Mouse (Mus musculus) kidney, embryonic 16.5 days (tissue): Measurements from ENCODE around the gene T. TPM values are rescaled to one million over a fixed set of nuclear protein-coding genes. Genes with fewer than 3 reads are reported as not detected.
A peak's percentile ranks its signal among the peaks of the same experiment; 100 is the strongest.

Source experiments
- ATAC-seq: fragments of 200-750 bp; cut with Nextera tagmentation; 2 replicates; pipeline ENCODE4 v1.8.0; 2017; ENCODE audit warnings: moderate TSS enrichment; ENCODE audit not compliant: low FRiP score, low TSS enrichment
- H3K27ac ChIP-seq: fragments of 300-500 bp; sonication (generic); 2 replicates; pipeline ENCODE4 v1.5.1; 2014; ENCODE audit warnings: low read length
- H3K27me3 ChIP-seq: fragments of 300-500 bp; sonication (generic); 2 replicates; pipeline ENCODE4 v1.6.1; 2014; ENCODE audit warnings: low read length, control low read depth, mixed read lengths; ENCODE audit not compliant: insufficient read depth
- H3K36me3 ChIP-seq: fragments of 300-500 bp; sonication (generic); 2 replicates; pipeline ENCODE4 v1.6.1; 2014; ENCODE audit warnings: low read length, control low read depth, mixed read lengths; ENCODE audit not compliant: insufficient read depth
- H3K4me1 ChIP-seq: fragments of 300-500 bp; sonication (generic); 2 replicates; pipeline ENCODE4 v1.6.1; 2014; ENCODE audit warnings: low read length, control low read depth, mixed read lengths; ENCODE audit not compliant: insufficient read depth
- H3K4me2 ChIP-seq: fragments of 300-500 bp; sonication (generic); replicated peaks from 2 replicates; pipeline ENCODE4 v1.6.1; 2014; ENCODE audit warnings: low read depth, low read length
- H3K4me3 ChIP-seq: fragments of 300-500 bp; sonication (generic); 2 replicates; pipeline ENCODE4 v1.5.1; 2014; ENCODE audit warnings: mild to moderate bottlenecking, low read length
- H3K9ac ChIP-seq: fragments of 300-500 bp; sonication (generic); replicated peaks from 2 replicates; pipeline ENCODE4 v1.6.1; 2014; ENCODE audit warnings: low read length
- H3K9me3 ChIP-seq: fragments of 300-500 bp; sonication (generic); 2 replicates; pipeline ENCODE4 v1.6.1; 2016; ENCODE audit warnings: low read length, control low read depth
- WGBS: fragments of 180-500 bp; shearing (Covaris S2); extraction: QIAGEN DNeasy Blood & Tissue Kit; methylation state at CpG from one replicate; pipeline ENCODE4 v1.1.7; 2014; 5-methylcytosine and 5-hydroxymethylcytosine counted together
- polyA plus RNA-seq: library from polyadenylated mRNA; unstranded; fragments of >200 nt; fragmentation: Nextera tagmentation; extraction: Ambion mirVana; gene quantifications from 2 replicates; pipeline ENCODE4 v1.2.1, GENCODE M21; 2015

The T gene
- polyA plus RNA-seq, 1 experiment from 2014 or later: 0.10 TPM

DNA sequence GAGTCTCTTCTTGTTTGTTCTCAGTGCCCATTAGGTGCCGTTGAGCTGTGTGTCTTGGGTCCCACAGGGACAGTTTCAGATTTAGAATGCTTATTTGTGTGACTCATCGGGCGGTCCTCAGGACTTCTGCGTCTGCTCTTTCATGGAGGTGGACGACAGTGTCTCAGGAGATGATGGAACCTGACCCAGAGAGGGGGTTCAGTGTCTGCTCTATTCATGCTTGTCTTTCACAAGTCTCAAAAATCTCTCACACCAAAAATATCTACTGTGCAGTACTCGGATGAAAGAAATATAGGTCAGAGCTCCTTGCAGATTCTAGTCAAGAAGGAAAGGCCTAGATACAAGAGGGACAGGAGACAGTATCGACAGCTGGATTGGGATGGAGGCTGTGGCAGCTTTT lies 48.7 kb downstream of the T start:
- no peaks in the 10 kb centered on the region for H3K36me3 ChIP-seq
- no peak overlapping the region for H3K27ac ChIP-seq
- H3K27me3 ChIP-seq: no peaks in the 10 kb centered on the region
- no peak for ATAC-seq
- no peak overlapping the region for H3K9ac ChIP-seq
- H3K4me1 ChIP-seq: 0 out of 2 replicates have a peak, but pooled peaks cover 8% of the 10 kb centered on the region
- H3K4me3 ChIP-seq: no peak overlapping the region
- WGBS: 73% methylated on average over 7 of the region's 7 CpGs
- H3K4me2 ChIP-seq: no peak overlapping the region
- peaks cover 4% of the 10 kb centered on the region; the same call in 1 of the 2 replicates for H3K9me3 ChIP-seq

DNA sequence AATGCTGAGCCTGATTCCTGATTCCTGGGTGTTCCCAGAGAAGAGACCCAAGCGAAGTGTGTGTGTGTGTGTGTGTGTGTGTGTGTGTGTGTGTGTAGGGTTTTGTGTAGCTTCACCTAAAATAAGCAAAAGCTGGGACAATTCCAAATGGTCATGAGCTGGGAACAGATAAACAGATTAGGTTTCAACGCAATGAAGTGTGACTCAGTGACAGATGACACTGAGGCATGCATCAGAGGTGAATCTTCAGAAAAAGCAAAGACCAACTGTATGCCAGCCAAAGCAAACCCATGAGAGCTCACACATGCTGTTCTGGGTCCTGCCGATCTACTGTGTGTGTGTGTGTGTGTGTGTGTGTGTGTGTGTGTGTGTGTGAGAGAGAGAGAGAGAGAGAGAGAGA lies 50.0 kb downstream of the T start:
- no peak for ATAC-seq
- Histone ChIP-seq H3K4me2 (no peak overlapping the region), H3K27ac (no peak overlapping the region), H3K4me3 (no peak overlapping the region), H3K9ac (no peak overlapping the region), H3K36me3 (no peaks in the 10 kb centered on the region), H3K4me1 (0 out of 2 replicates have a peak, but pooled peaks cover 8% of the 10 kb centered on the region), H3K27me3 (no peaks in the 10 kb centered on the region), H3K9me3 (no peaks in the 10 kb centered on the region)
- 40% methylated on average over 3 of the region's 3 CpGs for WGBS

DNA sequence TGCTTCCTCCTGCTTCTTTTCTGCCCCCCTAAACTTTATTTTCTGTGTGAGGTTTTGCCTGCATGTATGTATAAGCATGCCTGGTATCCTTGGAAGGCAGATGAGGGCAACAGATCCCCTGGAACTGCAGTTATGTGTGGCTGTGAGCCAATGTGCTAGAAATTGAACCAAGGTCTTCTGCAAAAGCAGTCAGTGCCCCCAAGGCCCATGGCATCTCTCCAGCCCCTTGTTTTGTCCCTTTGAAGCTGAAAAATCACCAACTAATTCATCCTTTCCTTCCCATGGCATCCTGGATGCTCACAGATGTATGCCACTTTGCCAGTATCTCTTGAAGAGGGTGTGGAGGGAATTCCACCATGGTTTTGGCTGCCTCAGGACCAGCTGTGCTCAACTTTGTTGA lies 50.9 kb downstream of the T start:
- no peak overlapping the region for H3K4me2 ChIP-seq

DNA sequence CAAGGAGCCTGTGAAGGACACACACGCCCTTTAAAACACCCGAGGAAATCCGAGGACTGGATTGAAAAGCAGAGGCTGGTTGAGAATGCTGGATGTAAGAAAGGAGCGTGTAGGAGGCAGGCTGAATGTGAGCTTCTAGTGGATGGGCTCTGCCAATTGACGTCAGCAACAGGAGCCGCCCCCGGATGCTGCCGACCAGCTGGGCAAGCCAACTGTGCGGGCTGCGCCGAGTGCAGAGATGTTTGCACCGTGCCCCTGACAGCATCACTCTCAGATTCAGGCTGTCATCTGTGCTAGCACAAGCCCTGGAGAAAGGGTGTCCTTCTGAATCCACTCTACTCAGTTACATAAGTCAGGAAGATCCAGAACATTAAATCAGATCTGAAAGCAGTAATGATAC lies 53.6 kb downstream of the T start:
- no peaks in the 10 kb centered on the region for H3K27me3 ChIP-seq
- no peak overlapping the region for H3K27ac ChIP-seq
- H3K4me1 ChIP-seq: no peaks in the 10 kb centered on the region
- H3K36me3 ChIP-seq: no peaks in the 10 kb centered on the region
- H3K9ac ChIP-seq: no peak overlapping the region
- no peak overlapping the region for H3K4me3 ChIP-seq
- peak overlapping the region; percentile 28; the same call in 1 of the 2 replicates for H3K4me2 ChIP-seq
- peak; percentile 51; the same call in 1 of the 2 replicates for ATAC-seq
- 34% methylated on average over 12 of the region's 12 CpGs for WGBS
- no peaks in the 10 kb centered on the region for H3K9me3 ChIP-seq

More for the DNA sequence above, 50.9 kb downstream of the T start:
- no peaks in the 10 kb centered on the region for H3K36me3 ChIP-seq
- H3K9ac ChIP-seq: no peak overlapping the region
- no peak overlapping the region for H3K27ac ChIP-seq
- H3K4me3 ChIP-seq: no peak overlapping the region
- no peak for ATAC-seq
- H3K4me1 ChIP-seq: 0 out of 2 replicates have a peak, but pooled peaks cover 2% of the 10 kb centered on the region
- no peaks in the 10 kb centered on the region for H3K9me3 ChIP-seq
- H3K27me3 ChIP-seq: no peaks in the 10 kb centered on the region

DNA sequence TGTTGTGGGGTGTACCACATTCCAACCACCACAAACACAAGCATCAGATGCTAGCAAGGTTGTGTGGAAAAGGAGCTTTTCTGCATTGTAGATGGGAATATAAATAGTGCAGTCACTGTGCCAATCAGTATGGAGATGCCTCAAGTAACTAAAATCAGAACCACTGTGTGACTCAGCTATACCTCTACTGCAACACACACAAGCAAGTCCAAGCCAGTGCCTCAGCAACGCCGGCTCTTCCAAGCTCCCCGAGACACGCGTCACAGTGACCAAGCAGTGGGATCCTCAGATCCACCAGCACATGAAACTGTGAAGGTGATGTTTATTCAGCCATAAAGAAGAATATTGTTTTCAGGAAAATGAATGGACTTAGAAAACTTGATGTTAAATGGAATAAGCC lies 56.7 kb downstream of the T start:
- Histone ChIP-seq H3K4me2 (no peak overlapping the region), H3K4me3 (no peak overlapping the region), H3K36me3 (no peaks in the 10 kb centered on the region), H3K9me3 (no peaks in the 10 kb centered on the region), H3K4me1 (no peaks in the 10 kb centered on the region), H3K27ac (no peak overlapping the region), H3K9ac (no peak overlapping the region), H3K27me3 (no peaks in the 10 kb centered on the region)
- no peak for ATAC-seq
- WGBS: 82% methylated on average over 5 of the region's 5 CpGs

Other genes with a start within 250 kb of the T start
- not detected in 2 replicates for gene Ccr6, start 198.4 kb upstream of the T start, polyA plus RNA-seq
- gene Mpc1, start 151.5 kb upstream of the T start, polyA plus RNA-seq: 178 and 202 TPM in 2 replicates
- 76.4 and 93.9 TPM in 2 replicates for gene Sft2d1, start 123.3 kb upstream of the T start, polyA plus RNA-seq
- 0.19 and 0.33 TPM in 2 replicates for gene Prr18, start 97.0 kb upstream of the T start, polyA plus RNA-seq
- 0.62 and 0.63 TPM in 2 replicates for gene T2, start 78.4 kb upstream of the T start, polyA plus RNA-seq
- 1.3 and 1.8 TPM in 2 replicates for gene Pde10a, start 90.9 kb downstream of the T start, polyA plus RNA-seq
- gene Gm17087, start 132.5 kb downstream of the T start, polyA plus RNA-seq: not detected in 2 replicates